Mouse (Mus musculus): Measurements from ENCODE around the gene Gm17428. TPM values are rescaled to one million over a fixed set of nuclear protein-coding genes. Genes with fewer than 3 reads are reported as not detected.

The Gm17428 gene
- not detected in 2 replicates for polyA plus RNA-seq (2016; fragmentation: Nextera tagmentation; extraction: Ambion mirVana)

GRCm38 (mm10) chr14:54976633-54977032 lies at the start of gene Gm17428:
Gm17428 (plus strand) TSS chr14:54976933.
- Histone ChIP-seq H3K9me3 (replicated peaks) (no peaks in the 10 kb centered on the region), H3K4me1 (no peaks in the 10 kb centered on the region), H3K36me3 (no peaks in the 10 kb centered on the region), H3K27ac (no peak within 1 kb of the TSS), H3K4me3 (no peak within 1 kb of the TSS), H3K27me3 (ENCODE audit: low read depth, poor library complexity, severe bottlenecking) (0 out of 2 replicates have a peak, but pooled peaks cover 16% of the 10 kb centered on the region)
- no peak for DNase-seq (ENCODE audit: low spot score)
- 68% methylated on average over 1 of the region's 1 CpGs for WGBS

GRCm38 (mm10) chr14:54927296-54927695 lies 49.4 kb upstream of the Gm17428 start:
- Histone ChIP-seq H3K4me3 (peak overlapping the region; percentile 71), H3K36me3 (peaks cover 11% of the 10 kb centered on the region), H3K9me3 (replicated peaks) (no peaks in the 10 kb centered on the region), H3K4me1 (peaks cover 59% of the 10 kb centered on the region), H3K27ac (peak overlapping the region; percentile 99), H3K27me3 (ENCODE audit: low read depth, poor library complexity, severe bottlenecking) (peaks cover 4% of the 10 kb centered on the region; the same call in 1 of the 2 replicates)
- no peak for DNase-seq (ENCODE audit: low spot score)
- WGBS = 3% methylated on average over 7 of the region's 7 CpGs

- Histone ChIP-seq H3K27me3 (ENCODE audit: low read depth, poor library complexity, severe bottlenecking) (peaks cover 4% of the 10 kb centered on the region; the same call in 1 of the 2 replicates), H3K27ac (peak overlapping the region; percentile 42; the same call in 1 of the 2 replicates), H3K4me1 (peaks cover 57% of the 10 kb centered on the region), H3K4me3 (no peak overlapping the region), H3K36me3 (no peaks in the 10 kb centered on the region), H3K9me3 (replicated peaks) (no peaks in the 10 kb centered on the region)
- no peak for DNase-seq (ENCODE audit: low spot score)
- 80% methylated on average over 5 of the region's 5 CpGs for WGBS
These were observed 46.9 kb upstream of the Gm17428 start for GRCm38 (mm10) chr14:54929801-54930200.

GRCm38 (mm10) chr14:54930431-54930830 lies 46.3 kb upstream of the Gm17428 start:
- Histone ChIP-seq H3K4me3 (no peak overlapping the region), H3K27ac (peak overlapping the region; percentile 42; the same call in 1 of the 2 replicates), H3K27me3 (ENCODE audit: low read depth, poor library complexity, severe bottlenecking) (peaks cover 4% of the 10 kb centered on the region; the same call in 1 of the 2 replicates), H3K36me3 (no peaks in the 10 kb centered on the region), H3K9me3 (replicated peaks) (no peaks in the 10 kb centered on the region), H3K4me1 (peaks cover 51% of the 10 kb centered on the region)
- DNase-seq (ENCODE audit: low spot score) = no peak
- 21% methylated on average over 2 of the region's 2 CpGs for WGBS

- Histone ChIP-seq H3K36me3 (no peaks in the 10 kb centered on the region), H3K27me3 (ENCODE audit: low read depth, poor library complexity, severe bottlenecking) (peaks cover 8% of the 10 kb centered on the region; the same call in 1 of the 2 replicates), H3K27ac (0 out of 2 replicates have a peak within 1 kb of the TSS, but pooled peaks have one; percentile 42), H3K4me1 (peaks cover 41% of the 10 kb centered on the region), H3K4me3 (no peak within 1 kb of the TSS), H3K9me3 (replicated peaks) (no peaks in the 10 kb centered on the region)
- no peak for DNase-seq (ENCODE audit: low spot score)
- 37% methylated on average over 6 of the region's 6 CpGs for WGBS
These were observed 44.0 kb upstream of the Gm17428 start, which contains the start of gene Il25 for GRCm38 (mm10) chr14:54932645-54933150. Il25 (plus strand) TSS chr14:54932695.

GRCm38 (mm10) chr14:54935904-54936830 lies 40.6 kb upstream of the Gm17428 start, which contains the start of gene Cmtm5:
Cmtm5 (plus strand) TSS chr14:54936261.
- Histone ChIP-seq H3K27me3 (ENCODE audit: low read depth, poor library complexity, severe bottlenecking) (0 out of 2 replicates have a peak, but pooled peaks cover 4% of the 10 kb centered on the region), H3K27ac (peak within 1 kb of the TSS; percentile 54), H3K36me3 (no peaks in the 10 kb centered on the region), H3K4me1 (peaks cover 31% of the 10 kb centered on the region), H3K4me3 (no peak within 1 kb of the TSS), H3K9me3 (replicated peaks) (no peaks in the 10 kb centered on the region)
- DNase-seq (ENCODE audit: low spot score) = no peak
- WGBS = 51% methylated on average over 8 of the region's 8 CpGs

- no peaks in the 10 kb centered on the region for H3K36me3 ChIP-seq
- H3K27ac ChIP-seq = peak overlapping the region; percentile 54
- no peak for DNase-seq (ENCODE audit: low spot score)
- H3K27me3 ChIP-seq (ENCODE audit: low read depth, poor library complexity, severe bottlenecking) = 0 out of 2 replicates have a peak, but pooled peaks cover 4% of the 10 kb centered on the region
- no peaks in the 10 kb centered on the region for H3K9me3 ChIP-seq (replicated peaks)
- 70% methylated on average over 6 of the region's 6 CpGs for WGBS
- peaks cover 31% of the 10 kb centered on the region for H3K4me1 ChIP-seq
- no peak overlapping the region for H3K4me3 ChIP-seq
These were observed 39.9 kb upstream of the Gm17428 start for GRCm38 (mm10) chr14:54936831-54937160.

GRCm38 (mm10) chr14:54937361-54938182 lies 39.2 kb upstream of the Gm17428 start:
- no peaks in the 10 kb centered on the region for H3K9me3 ChIP-seq (replicated peaks)
- WGBS = 91% methylated on average over 16 of the region's 16 CpGs
- H3K27ac ChIP-seq = no peak overlapping the region
- peaks cover 30% of the 10 kb centered on the region for H3K4me1 ChIP-seq
- 0 out of 2 replicates have a peak, but pooled peaks cover 4% of the 10 kb centered on the region for H3K27me3 ChIP-seq (ENCODE audit: low read depth, poor library complexity, severe bottlenecking)
- DNase-seq (ENCODE audit: low spot score) = no peak
- H3K4me3 ChIP-seq = no peak overlapping the region
- H3K36me3 ChIP-seq = no peaks in the 10 kb centered on the region

GRCm38 (mm10) chr14:54938431-54939219 lies 38.1 kb upstream of the Gm17428 start:
- Histone ChIP-seq H3K36me3 (no peaks in the 10 kb centered on the region), H3K4me1 (peaks cover 20% of the 10 kb centered on the region), H3K4me3 (no peak overlapping the region), H3K27ac (no peak overlapping the region), H3K27me3 (ENCODE audit: low read depth, poor library complexity, severe bottlenecking) (0 out of 2 replicates have a peak, but pooled peaks cover 4% of the 10 kb centered on the region), H3K9me3 (replicated peaks) (no peaks in the 10 kb centered on the region)
- WGBS = 81% methylated on average over 15 of the region's 15 CpGs
- no peak for DNase-seq (ENCODE audit: low spot score)

GRCm38 (mm10) chr14:54939434-54940175 lies 37.1 kb upstream of the Gm17428 start:
- WGBS = 49% methylated on average over 12 of the region's 12 CpGs
- 0 out of 2 replicates have a peak, but pooled peaks cover 4% of the 10 kb centered on the region for H3K27me3 ChIP-seq (ENCODE audit: low read depth, poor library complexity, severe bottlenecking)
- H3K4me1 ChIP-seq = peaks cover 16% of the 10 kb centered on the region
- no peaks in the 10 kb centered on the region for H3K36me3 ChIP-seq
- H3K9me3 ChIP-seq (replicated peaks) = no peaks in the 10 kb centered on the region
- DNase-seq (ENCODE audit: low spot score) = peak; percentile 78
- H3K4me3 ChIP-seq = no peak overlapping the region
- H3K27ac ChIP-seq = no peak overlapping the region; the same call in 1 of the 2 replicates

GRCm38 (mm10) chr14:54940176-54940530 lies 36.6 kb upstream of the Gm17428 start:
- Histone ChIP-seq H3K27ac (no peak overlapping the region), H3K4me3 (no peak overlapping the region), H3K36me3 (no peaks in the 10 kb centered on the region), H3K27me3 (ENCODE audit: low read depth, poor library complexity, severe bottlenecking) (0 out of 2 replicates have a peak, but pooled peaks cover 4% of the 10 kb centered on the region), H3K9me3 (replicated peaks) (no peaks in the 10 kb centered on the region), H3K4me1 (peaks cover 16% of the 10 kb centered on the region)
- WGBS = 87% methylated on average over 3 of the region's 3 CpGs
- no peak for DNase-seq (ENCODE audit: low spot score)

Measured in limb, embryonic 10.5 days (tissue).